Mouse (Mus musculus) Patski (cell line): ENCODE measurements around the gene Calr4. TPM values are rescaled to one million over a fixed set of nuclear protein-coding genes. Genes with fewer than 3 reads are reported as not detected.

ENCODE experiments used
- ATAC-seq: fragments of 100-300 bp; one replicate; pipeline ENCODE4 v1.8.0; 2021
- CTCF ChIA-PET: fragments of 350-600 bp; sonication (Branson Sonifier 250); formaldehyde crosslinking; loops from one replicate; lab custom pipeline; 2022; ENCODE audit warnings: inconsistent platforms; lab: Charles Lee
- POLR2A ChIA-PET: fragments of 350-600 bp; sonication (Branson Sonifier 250); formaldehyde crosslinking; loops from one replicate; lab custom pipeline; 2022; ENCODE audit warnings: antibody characterized with exemption, inconsistent platforms; lab: Charles Lee
- DNase-seq: peaks from one replicate; pipeline ENCODE4 v3.0.0-alpha.2; 2011; ENCODE audit warnings: low read depth, low spot score
- H3K27me3 ChIP-seq: fragments of 371-371 bp; one replicate; pipeline ENCODE4 v1.5.1; 2021
- CTCF ChIP-seq: fragments of 100-300 bp; IDR thresholded peaks from one replicate; pipeline ENCODE4 v1.5.1; 2021
- in situ Hi-C: fragments of 300-500 bp; cut with MboI; formaldehyde crosslinking; loops from 3 replicates; pipeline ENCODE4 v1.11.1; 2018; ENCODE audit warnings: low pct_unique_long_range_greater_than_20kb, mixed read lengths
- polyA plus RNA-seq: library from polyadenylated mRNA; unstranded; gene quantifications from one replicate; pipeline ENCODE4 v1.2.3, GENCODE M21; 2021

The Calr4 gene
- polyA plus RNA-seq = not detected

- ATAC-seq = no peak
Observed at GRCm38 (mm10) chr4:109234185-109234584, at the start of gene Calr4. Calr4 (plus strand) TSS chr4:109234485.

GRCm38 (mm10) chr4:109185616-109186405 lies 48.5 kb upstream of the Calr4 start:
- no peak for TF ChIP-seq CTCF
- no peaks in the 10 kb centered on the region for H3K27me3 ChIP-seq
- DNase-seq (no peak), ATAC-seq (no peak)
- POLR2A ChIA-PET = no interaction called here
- in situ Hi-C loops = no loop called here
- CTCF ChIA-PET = no interaction called here

More at GRCm38 (mm10) chr4:109234185-109234584, at the start of gene Calr4:
- no peak for TF ChIP-seq CTCF
- CTCF ChIA-PET = no interaction called here
- in situ Hi-C loops = no loop called here
- DNase-seq = no peak
- H3K27me3 ChIP-seq = no peaks in the 10 kb centered on the region
- POLR2A ChIA-PET = no interaction called here

- no peaks in the 10 kb centered on the region for H3K27me3 ChIP-seq
- no peak for TF ChIP-seq CTCF
- CTCF ChIA-PET = interaction anchor here (1.4 kb wide), 1 partner anchor 15 kb away, joined by 3 read pairs; no protein-coding TSS in a partner anchor
- DNase-seq (no peak), ATAC-seq (no peak)
- POLR2A ChIA-PET = no interaction called here
- in situ Hi-C loops = no loop called here
Observed at GRCm38 (mm10) chr4:109191598-109191997, 42.7 kb upstream of the Calr4 start.

GRCm38 (mm10) chr4:109193886-109194285 lies 40.4 kb upstream of the Calr4 start:
- ChIA-PET CTCF (interaction anchor here (0.9 kb wide), 1 partner anchor 15 kb away, joined by 3 read pairs; no protein-coding TSS in a partner anchor), POLR2A (no interaction called here)
- no peak for TF ChIP-seq CTCF
- no peak for ATAC-seq
- DNase-seq = no peak
- H3K27me3 ChIP-seq = no peaks in the 10 kb centered on the region
- in situ Hi-C loops = no loop called here

- POLR2A ChIA-PET = interaction anchor here (0.6 kb wide), 1 partner anchor 395 kb away, joined by 3 read pairs; no protein-coding TSS in a partner anchor
- CTCF ChIA-PET = interaction anchor here (1.3 kb wide), 1 partner anchor 8 kb away, joined by 3 read pairs; no protein-coding TSS in a partner anchor
- ATAC-seq = no peak
- DNase-seq = no peak
- in situ Hi-C loops = no loop called here
- no peaks in the 10 kb centered on the region for H3K27me3 ChIP-seq
- TF ChIP-seq CTCF = no peak
Observed at GRCm38 (mm10) chr4:109195900-109196629, 38.2 kb upstream of the Calr4 start.

GRCm38 (mm10) chr4:109199069-109199468 lies 35.2 kb upstream of the Calr4 start:
- no peak for ATAC-seq
- ChIA-PET POLR2A (no interaction called here), CTCF (no interaction called here)
- H3K27me3 ChIP-seq = no peaks in the 10 kb centered on the region
- TF ChIP-seq CTCF = no peak
- in situ Hi-C loops = no loop called here
- no peak for DNase-seq

GRCm38 (mm10) chr4:109201582-109202424 lies 32.5 kb upstream of the Calr4 start, which contains the start of gene Osbpl9:
Osbpl9 (minus strand) TSS chr4:109202272.
- in situ Hi-C loops = no loop called here
- no peaks in the 10 kb centered on the region for H3K27me3 ChIP-seq
- CTCF ChIA-PET = no interaction called here
- POLR2A ChIA-PET = interaction anchor here (0.6 kb wide), 1 partner anchor 11 kb away, joined by 5 read pairs; no protein-coding TSS in a partner anchor
- TF ChIP-seq CTCF = no peak
- ATAC-seq = peak; percentile 92
- DNase-seq = peak; percentile 66

- in situ Hi-C loops = no loop called here
- H3K27me3 ChIP-seq = no peaks in the 10 kb centered on the region
- CTCF ChIA-PET = interaction anchor here (0.7 kb wide), 1 partner anchor 8 kb away, joined by 3 read pairs; no protein-coding TSS in a partner anchor
- DNase-seq (no peak), ATAC-seq (no peak)
- no peak for TF ChIP-seq CTCF
- POLR2A ChIA-PET = no interaction called here
Observed at GRCm38 (mm10) chr4:109203931-109204330, 30.4 kb upstream of the Calr4 start.

- H3K27me3 ChIP-seq = no peaks in the 10 kb centered on the region
- TF ChIP-seq CTCF = no peak
- ChIA-PET CTCF (interaction anchor here (0.7 kb wide), 1 partner anchor 8 kb away, joined by 3 read pairs; no protein-coding TSS in a partner anchor), POLR2A (no interaction called here)
- DNase-seq = no peak
- in situ Hi-C loops = no loop called here
- ATAC-seq = no peak
Observed at GRCm38 (mm10) chr4:109204416-109204815, 29.9 kb upstream of the Calr4 start.

GRCm38 (mm10) chr4:109207524-109207923 lies 26.8 kb upstream of the Calr4 start:
- in situ Hi-C loops = no loop called here
- no peak for ATAC-seq
- TF ChIP-seq CTCF = no peak
- H3K27me3 ChIP-seq = no peaks in the 10 kb centered on the region
- CTCF ChIA-PET = no interaction called here
- no peak for DNase-seq
- POLR2A ChIA-PET = no interaction called here
